Mouse (Mus musculus) spleen, embryonic (tissue): ENCODE data around the gene Junb.

Experiments used
- CTCF ChIA-PET: fragments of 350-600 bp; sonication (Branson Sonifier 250); formaldehyde crosslinking; loops from one replicate; lab custom pipeline; 2022; lab: Charles Lee

The Junb gene

DNA sequence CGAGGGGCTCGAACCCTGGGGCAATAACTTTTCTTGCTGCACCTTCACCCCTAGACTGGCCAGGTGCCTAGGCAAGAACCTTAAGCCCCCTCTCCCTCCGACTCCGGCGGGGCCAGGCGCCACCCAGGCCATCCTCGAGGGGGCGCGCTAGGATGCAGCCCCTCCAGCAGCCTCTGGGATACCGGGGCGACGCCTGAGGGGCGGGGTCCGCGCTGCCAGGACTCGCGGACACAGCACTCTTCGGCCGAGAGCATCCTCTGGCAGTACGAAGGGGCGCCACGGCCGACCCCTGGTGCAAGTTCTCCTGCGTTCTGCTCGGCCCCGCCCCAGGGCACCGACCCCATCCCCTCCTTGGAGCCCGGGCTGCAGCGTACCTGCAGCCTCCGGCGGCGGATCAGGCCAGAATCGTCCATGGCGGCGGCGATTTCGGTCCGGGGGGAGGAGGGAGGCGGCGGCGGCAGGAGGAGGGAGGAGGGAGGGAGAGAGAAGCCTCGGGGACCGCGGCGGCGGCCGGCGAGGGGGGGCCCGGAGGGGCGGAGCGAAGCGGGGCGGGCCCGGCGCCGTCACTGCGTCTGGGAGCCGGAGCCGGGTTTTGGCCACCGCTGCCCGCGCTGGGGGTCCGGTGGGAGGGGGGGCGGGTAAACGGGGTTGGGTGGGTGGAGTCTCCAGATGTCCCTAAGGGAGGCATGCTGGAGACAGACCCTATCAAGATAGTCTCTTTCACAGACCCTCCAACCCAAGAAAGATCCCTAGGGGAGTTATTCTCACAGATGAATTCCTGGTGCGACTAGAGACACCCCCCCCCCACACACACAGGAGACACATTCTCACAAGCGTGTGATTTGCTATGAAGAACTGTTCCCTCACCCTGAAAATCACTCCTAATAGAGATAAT lies 32.6 kb downstream of the Junb start:
- CTCF ChIA-PET = no interaction called here

DNA sequence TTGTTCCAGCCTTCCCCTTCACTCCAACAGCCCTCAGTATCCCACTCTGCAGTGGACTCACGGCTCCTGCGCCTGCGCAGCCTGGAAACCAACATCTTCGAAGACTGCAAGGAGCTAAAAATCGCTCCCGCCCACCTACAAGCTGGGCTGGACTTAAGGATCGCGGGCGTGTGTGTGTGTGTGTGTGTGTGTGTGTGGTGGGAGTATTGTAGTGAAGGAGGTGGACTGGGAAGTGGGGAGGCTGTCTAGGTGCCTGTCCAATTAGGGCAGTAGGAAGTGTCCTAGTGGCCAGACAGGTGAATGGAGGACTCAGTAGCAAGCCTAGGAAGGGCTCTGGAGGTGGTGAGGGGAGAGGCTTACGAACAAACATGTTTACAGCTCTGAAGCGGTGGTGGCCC lies 33.3 kb downstream of the Junb start:
- CTCF ChIA-PET = interaction anchor here (0.5 to 1.1 kb wide), 2 partner anchors 12 to 158 kb away, joined by 6 to 19 read pairs; no protein-coding TSS in a partner anchor

DNA sequence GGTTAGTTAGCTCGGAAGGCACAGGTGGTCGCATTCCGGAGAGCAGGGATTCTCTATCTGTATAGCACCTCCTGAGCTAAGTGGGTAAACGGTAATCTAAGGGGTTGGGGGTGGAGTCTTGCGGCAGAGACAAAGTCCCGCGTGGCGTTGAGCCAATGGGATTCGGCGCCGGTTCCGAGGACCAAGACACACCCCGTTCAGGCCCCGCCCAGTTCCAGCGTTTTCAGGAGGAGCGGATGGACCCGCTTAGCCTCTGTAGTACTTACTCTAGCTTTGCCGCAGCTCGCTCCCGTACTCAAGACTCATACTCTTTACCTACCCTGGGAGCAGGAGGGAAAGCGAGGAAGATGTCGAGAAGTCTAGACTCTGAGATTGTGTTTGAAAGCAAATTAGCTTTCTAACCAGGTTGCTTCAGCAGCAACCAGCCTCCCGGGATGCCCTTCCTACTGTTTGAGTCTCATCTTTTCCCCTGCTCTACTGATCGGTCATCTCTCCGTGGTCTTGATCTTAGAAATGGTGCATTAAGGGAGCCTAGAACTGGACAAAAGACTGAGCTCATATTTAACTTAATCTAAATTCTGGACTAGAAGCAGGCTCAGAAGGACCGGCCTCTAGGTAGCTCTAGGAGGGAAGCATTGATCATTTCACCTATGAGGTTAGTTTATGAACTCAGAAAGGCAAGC lies 33.9 kb downstream of the Junb start:
- CTCF ChIA-PET = interaction anchor here (0.5 to 1.1 kb wide), 3 partner anchors 13 to 158 kb away, joined by 3 to 19 read pairs (median 6); no protein-coding TSS in a partner anchor

DNA sequence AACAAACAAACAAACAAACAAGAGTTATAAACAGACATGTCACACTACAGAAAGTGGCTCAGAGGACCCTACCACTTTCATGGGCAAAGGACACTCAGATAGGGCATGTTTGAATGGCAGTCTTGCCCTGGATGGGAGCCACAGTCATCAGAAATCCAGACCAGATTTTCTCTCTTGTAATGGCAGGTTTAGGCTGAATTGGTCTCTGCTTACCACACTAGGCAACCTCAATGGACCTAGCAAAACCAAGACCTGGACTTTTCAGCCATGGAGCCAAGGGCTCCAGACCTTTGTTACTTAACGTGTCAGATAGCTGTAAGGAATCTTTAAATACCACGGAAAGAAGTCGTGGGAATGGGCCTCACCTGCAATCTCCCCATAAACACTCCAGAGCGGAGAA lies 34.8 kb downstream of the Junb start:
- CTCF ChIA-PET = interaction anchor here (1.0 kb wide), 1 partner anchor 41 kb away, joined by 3 read pairs; no protein-coding TSS in a partner anchor

DNA sequence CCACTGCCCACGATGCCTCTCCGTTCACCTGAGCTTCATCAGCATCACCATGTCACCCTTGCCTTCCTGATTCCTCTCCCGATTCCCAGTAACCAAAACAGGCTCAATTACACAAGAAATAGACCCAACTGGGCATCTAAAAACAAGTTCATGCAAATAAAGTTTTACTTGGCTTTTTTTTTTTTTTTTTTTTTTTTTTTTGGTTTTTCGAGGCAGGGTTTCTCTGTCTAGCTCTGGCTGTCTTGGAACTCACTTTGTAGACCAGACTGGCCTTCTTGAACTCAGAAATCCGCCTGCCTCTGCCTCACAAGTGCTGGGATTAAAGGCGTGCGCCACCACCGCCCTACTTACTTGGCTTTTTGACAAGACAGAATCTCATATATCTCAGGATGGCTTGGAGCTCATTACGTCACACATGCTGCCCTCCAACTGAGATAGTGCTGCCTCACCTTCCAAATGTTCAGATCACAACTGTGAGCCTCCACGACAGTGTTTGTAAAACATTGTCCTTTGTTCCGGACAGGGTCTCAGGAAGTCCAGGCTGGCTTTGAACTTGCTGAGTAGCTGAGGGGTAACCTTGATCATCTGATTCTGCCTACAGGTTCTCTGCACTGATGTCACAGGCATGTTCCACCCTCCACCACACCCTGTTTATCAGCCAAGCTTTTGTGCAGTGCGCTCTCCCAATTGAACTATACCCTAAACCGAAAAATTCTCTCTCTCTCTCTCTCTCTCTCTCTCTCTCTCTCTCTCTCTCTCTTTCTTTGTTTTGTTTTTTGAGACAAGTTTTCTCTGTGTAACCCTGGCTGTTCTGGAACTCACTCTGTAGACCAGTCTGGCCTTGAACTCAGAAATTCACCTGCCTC lies 40.7 kb downstream of the Junb start:
- CTCF ChIA-PET = interaction anchor here (0.6 kb wide), 1 partner anchor 13 kb away, joined by 3 read pairs; no protein-coding TSS in a partner anchor

DNA sequence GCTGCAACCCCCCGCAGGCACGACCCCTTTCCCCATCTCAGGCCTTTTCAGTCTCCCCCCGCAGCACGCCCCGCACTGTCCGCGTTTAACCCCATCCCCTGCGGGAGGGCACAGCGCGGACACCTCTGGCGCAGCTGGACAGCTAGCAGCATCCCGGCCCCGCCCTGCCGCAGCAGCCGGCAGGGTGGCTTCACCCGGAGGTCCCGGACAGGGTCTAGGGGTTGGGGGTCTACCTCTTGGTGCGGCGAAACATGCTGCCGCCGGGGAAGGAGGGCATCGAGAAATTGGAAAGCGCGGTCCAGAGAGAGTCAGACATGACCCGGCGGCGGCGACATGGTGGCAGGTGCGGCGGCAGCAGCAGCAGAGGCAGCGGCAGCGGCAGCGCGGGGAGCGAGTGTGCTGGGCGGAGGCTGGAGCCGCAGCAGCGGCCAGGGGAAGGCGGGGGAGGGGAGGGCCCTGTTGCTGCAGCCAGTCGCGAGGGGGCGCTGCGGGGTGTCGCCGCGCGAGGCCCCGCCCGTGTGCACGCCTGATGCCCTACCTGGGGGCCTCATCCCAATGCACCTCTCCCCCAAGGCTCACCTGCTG lies 41.5 kb downstream of the Junb start, which contains the start of gene Mast1:
TSS of gene Mast1 (minus strand) at position 398 of the 585 bp plus-strand sequence.
- CTCF ChIA-PET = no interaction called here

DNA sequence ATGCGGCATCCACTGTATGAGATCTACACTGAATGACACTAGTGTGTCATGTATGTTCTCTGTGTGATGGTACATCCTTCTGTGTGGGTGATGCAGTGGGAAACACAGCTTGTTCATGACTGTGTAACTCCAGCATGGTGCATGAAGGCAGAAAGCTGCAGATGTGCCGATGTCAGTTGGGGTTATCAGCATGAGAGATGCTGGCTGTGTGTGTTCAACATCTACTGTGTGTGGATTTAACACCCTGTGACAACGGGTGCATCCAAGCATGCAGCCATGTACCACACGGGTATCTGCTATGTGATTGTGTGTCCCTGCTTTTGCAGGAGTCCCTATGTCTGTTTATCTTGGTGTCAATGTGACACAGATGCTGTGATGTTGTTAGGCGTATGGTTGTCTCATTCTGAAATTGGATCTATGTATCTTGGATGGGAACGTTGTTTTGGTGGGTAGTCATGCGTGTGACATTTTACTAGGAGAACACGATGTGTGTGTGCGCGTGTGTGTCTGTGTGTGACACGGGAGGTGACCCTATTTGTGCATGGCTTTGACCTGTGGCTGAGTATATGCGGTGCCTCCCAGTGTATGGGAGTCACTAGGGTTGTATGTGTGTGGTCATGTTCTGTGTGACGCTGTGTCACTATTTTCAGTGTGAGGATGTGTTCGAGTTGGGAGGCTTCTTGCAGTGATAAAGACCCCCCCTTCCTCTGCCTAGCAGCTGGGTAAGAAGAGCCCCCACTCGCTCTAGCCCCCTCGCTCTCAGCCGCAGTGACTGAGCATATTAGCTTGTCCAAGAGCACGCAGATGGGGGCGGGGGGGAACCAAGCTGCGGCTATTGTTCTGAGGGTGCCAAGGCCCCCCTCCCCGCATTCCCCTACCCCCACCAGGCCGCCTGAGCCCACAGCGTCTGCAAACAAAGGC lies 42.2 kb downstream of the Junb start:
- CTCF ChIA-PET = no interaction called here

DNA sequence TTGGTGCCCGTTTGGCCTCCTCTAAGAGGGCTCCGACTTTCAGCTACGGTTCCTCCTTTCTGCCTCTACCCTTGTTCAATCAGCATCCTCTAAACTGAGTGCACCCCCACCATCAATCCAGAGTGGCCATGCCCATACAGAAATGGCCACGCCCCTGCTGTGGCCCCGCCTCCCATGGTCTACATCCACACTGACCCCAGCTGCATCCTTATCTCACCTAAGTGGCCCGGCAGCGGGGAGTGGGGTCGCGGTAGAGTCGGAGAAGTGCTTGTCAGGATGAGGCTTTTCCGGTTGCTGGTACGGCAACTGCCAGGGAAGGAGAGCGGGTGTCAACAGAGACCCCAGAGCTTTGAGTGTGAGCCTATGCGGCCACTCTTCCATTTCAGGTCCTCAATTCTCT lies 43.0 kb downstream of the Junb start:
- CTCF ChIA-PET = interaction anchor here (0.6 kb wide), 1 partner anchor 11 kb away, joined by 3 read pairs; no protein-coding TSS in a partner anchor

DNA sequence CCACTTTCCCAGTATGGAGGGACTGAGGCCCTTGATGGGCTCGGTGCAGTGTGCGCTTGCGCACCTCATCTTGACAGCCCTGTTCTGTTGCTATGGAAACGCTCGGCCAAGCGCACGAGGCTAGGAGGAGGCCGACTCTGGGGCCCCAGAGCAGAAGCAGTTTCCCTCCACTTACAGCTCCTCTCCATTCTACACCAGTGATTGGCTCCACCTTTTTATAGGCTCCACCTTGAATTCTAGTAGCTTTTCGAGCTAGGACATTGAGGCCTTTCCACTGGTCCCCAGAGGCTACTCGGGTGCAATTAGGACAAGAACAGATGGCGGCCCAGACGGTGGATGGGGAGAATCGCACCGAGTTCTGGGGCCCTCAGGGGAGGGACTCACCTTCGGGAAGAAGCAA lies 43.7 kb downstream of the Junb start:
- CTCF ChIA-PET = interaction anchor here (0.6 kb wide), 1 partner anchor 10 kb away, joined by 3 read pairs; no protein-coding TSS in a partner anchor

DNA sequence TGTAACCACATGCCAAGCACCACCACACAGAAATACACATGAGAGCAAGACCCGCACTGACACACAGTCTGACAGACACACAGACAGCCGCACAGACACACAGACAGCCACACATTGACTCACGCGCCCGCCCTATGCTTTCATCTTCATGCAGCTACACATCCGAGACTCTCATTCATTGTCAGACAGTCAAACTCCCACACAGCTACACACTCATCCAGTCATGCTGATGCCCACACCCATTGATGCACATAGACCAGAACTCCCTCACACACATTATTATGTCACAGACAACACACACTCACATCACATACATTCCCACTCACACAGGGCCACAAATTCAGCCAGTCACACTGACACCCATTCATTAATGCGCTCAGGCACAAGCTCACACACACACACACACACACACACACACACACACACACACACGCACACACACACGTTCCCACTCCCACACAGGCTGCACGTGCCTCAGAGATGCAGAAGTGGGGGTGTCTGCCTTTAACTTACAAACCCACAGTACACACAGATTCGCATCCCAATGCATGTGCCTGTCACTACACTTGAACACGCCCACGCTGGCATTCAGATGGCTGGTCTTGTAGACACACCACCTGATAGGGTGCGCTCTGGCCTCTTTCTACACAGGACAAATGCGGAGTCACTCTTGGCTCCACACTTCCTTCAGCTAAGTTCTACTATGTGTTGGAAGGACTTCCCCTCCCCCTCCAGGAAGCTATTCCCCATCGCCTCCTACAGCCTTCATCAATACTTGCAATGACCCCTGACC lies 44.6 kb downstream of the Junb start:
- CTCF ChIA-PET = no interaction called here

DNA sequence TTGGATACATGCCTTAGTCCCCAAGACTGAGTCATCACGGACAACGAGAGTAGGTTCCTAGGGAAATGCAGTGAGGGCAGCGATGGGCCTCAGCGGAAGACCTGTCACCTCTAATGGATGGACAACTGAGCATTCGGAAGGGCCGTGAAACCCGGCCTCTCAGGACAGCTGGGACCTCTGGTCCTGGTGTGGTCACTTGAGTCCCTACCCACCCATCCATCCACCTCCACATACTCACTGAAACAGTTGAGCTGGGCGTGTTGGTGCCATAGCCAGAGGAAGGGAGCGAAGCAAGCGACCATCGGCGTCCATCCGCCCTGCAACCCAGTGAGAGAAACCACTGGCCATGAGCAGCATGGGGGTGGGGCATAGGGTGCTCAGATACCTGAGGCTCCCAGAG lies 47.9 kb downstream of the Junb start:
- CTCF ChIA-PET = no interaction called here

DNA sequence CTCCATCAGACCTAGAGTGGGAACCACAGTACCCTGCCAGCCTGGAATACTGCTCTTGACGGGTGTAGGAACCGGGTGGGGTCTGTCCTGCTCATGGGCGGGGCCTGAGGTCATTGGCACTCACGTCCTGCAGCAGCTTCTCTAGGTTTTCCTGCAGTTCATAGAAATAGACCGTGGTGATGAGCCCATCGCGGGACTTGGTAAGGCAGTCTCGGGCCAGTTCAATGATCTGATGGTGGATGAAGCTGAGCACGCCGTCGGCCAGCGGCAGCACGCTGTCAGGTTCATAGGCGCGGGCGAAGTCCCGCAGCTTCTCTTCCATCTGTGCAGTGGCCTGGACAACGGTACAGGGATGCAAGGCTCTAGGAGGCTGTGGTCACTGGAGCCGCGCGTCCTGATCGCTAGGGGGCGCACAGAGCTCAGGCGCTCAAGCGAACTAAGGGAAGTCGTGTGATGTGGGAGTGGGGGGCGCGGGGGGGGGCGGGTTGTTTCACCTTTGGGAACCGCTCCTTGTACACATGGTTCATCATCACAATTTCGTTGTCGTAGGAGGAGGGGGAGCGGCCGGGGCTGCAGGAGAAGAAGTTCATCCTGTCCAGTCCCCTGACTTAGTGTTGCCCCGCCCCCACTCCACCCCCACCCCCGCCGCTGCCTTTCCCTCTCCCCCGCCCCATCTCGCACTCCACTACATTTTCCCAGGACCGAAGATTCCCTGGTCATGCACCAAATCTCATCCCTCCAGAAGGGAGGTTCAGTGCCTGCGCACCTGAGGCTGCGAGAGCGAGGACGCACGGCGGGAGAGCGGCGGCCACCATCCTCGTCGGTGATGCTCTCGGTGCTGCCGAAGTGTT lies 49.8 kb downstream of the Junb start:
- CTCF ChIA-PET = interaction anchor here (0.6 to 0.8 kb wide), 3 partner anchors 21 to 1688 kb away, joined by 3 to 6 read pairs (median 5); no protein-coding TSS in a partner anchor

DNA sequence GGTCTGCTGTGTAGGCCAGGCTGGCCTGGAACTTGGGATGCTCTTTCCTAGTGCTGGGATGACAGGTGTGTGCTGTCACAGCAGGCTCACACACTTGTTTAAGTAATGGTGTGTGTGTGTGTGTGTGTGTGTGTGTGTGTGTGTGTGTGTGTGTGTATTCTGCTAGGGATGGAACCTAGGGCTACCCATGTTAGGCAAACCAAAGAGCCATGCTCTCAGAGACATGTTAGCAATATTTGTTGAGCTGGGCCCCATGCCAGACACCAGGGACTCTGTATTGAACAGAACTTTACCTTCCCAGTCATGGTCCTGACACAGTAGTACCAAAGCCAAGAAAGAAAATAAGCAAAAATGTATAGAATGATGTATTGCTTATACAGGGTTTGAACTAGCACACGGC lies 51.0 kb downstream of the Junb start:
- CTCF ChIA-PET = interaction anchor here (0.6 kb wide), 1 partner anchor 9 kb away, joined by 3 read pairs; no protein-coding TSS in a partner anchor

DNA sequence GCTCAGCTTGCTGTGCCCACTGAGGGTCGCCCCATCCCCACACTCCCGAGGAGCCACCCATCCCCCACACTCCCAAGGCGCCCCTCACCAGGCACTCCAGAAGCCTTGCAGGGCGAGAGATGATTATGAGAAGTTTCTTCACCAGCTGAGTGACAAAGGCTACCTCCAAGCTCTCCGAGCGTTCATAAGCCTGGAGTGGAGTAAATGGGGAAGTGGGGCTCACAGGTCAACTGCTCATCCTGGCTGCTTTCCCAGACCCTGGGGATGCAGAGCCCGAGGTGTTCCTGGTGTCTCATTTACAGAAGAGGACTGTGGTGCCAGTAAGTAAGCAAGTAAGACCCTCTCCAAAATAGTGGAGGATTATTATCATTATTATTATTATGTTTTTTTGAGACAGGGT lies 53.0 kb downstream of the Junb start:
- CTCF ChIA-PET = no interaction called here
